Mouse (Mus musculus) G1E (cell line): ENCODE measurements at regions not wholly inside any gene's neighbourhood (a gene's known extent, or its start where the extent isn't known, plus 50 kb on each side); places are given as distances from the start of the nearest gene placed in this dataset.

Experiments used
- CTCF ChIP-seq: IDR thresholded peaks from 2 replicates; pipeline ENCODE4 v1.5.1; 2012; ENCODE audit warnings: low read depth, low read length, inconsistent platforms, mixed read lengths
- GATA1 ChIP-seq: IDR thresholded peaks from 2 replicates; pipeline ENCODE4 v1.6.1; 2012; ENCODE audit warnings: borderline replicate concordance, low read length, inconsistent platforms, mixed read lengths

DNA sequence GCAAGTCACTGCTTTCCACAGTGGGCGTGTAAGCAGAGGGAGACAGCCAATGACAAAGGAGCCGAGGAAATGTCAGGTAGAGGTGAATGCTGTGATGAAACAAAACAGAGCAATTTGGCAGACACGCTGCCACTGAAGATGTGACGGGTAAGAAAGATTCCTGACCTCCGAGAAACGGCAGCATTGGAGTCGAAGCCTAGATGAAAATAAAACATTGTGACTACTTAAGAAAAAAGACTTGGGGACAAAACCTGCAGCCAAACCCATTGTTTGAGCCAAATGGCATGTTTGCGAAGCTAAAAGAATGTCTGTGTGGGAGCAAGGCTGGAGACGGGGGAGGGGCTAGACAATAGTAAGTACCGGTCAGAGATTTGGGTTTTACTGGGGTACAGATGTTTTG is 142.0 kb downstream of the Drd1 start:
- TF ChIP-seq CTCF (no peak), GATA1 (no peak)
